Mouse (Mus musculus) midbrain, embryonic 11.5 days (tissue): ENCODE data around the gene Spag6. TPM values are rescaled to one million over a fixed set of nuclear protein-coding genes. Genes with fewer than 3 reads are reported as not detected.

Experiments used
- polyA plus RNA-seq: library from polyadenylated mRNA; unstranded; fragments of >200 nt; fragmentation: Nextera tagmentation; extraction: Ambion mirVana; gene quantifications from 2 replicates; pipeline ENCODE4 v1.2.1, GENCODE M21; 2014

The Spag6 gene
- polyA plus RNA-seq, 1 experiment from 2014 or later, result 0.25 TPM

Other genes with a start within 250 kb of the Spag6 start
- gene Commd3, start 21.6 kb upstream of the Spag6 start, polyA plus RNA-seq, result 119 and 122 TPM in 2 replicates
- 42.8 and 46.4 TPM in 2 replicates for gene Bmi1, start 17.0 kb upstream of the Spag6 start, polyA plus RNA-seq